Mouse (Mus musculus) c-Kit-positive CD71-positive TER-119-negative erythroid progenitor cells, embryonic 14.5 days (primary cell): ENCODE results near the gene Hist1h1d.

Source experiments
- DNase-seq: peaks from one replicate; pipeline ENCODE4 v3.0.0-alpha.2; 2013; ENCODE audit warnings: low read depth

Hist1h1d gene

DNA sequence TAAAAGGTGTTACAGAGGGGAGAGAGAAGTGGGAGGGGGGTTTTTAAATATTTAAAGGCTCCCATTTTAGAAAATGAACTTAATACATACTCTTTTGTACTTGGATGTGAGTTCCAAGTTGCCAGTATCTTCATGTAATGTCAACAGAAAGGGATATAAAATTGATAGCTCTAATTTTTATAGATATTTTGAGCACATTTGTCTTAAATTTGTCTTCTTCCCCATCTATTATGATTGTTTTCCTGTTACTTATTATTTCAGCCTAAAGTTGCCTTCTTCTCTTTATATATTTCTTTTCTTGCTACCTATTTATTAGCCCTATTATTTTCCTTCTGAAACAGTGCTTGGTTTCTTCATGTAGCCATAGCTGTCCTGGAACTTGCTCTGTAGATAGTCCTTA is at the start of gene Hist1h1d:
Gene Hist1h1d (plus strand): TSS at position 301 of the 400 bp plus-strand sequence.
- DNase-seq, result no peak

DNA sequence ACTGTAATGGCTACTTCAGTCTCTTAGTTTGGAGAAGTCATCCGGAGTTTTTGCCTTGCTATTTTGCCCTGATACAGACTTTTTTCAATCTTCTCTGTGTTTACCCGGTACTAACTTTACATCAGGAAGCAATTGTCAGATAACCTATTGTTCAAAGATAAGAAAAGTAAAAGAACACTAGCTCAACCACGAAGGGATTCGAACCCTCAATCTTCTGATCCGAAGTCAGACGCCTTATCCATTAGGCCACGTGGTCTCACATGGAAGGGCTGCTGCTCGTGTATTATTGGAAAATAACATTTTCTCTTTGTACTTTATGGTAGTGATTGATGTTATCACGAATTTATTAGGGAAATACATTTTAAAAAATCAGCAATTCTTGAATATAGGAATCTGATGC is 49.3 kb upstream of the Hist1h1d start:
- DNase-seq, result no peak

- no peak for DNase-seq
Measured at GRCm38 (mm10) chr13:23505662-23506345, 47.3 kb upstream of the Hist1h1d start.

GRCm38 (mm10) chr13:23506351-23506750 is 46.7 kb upstream of the Hist1h1d start:
- DNase-seq, result no peak

DNA sequence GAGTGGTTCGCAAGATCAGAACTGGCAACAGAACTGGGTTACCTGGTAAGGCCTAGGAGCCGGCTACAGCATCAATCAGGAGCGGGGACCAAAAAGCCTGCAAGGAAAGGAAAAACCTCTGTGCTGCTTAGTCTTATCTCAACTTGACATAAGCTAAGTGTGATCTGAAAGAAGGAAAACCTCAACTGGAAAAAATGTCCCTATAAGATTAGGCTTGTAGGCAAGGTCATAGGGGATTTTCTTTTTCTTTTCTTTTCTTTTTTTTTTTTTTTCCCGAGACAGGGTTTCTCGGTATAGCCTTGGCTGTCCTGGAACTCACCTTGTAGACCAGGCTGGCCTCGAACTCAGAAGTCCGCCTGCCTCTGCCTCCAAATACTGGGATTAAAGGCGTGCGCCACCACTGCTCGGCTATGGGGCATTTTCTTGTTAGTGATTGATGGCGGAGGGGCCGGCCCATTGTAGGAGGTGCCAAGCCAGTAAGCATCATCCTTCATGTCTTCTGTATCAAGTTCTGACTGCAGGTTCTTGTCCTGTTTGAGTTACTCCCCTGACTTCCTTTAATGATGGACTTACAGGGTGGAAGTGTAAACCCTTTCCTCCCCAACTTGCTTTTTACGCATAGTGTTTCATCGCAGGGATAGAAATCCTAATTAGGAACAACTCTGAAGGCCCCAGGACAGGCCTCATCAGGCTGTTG is 46.1 kb upstream of the Hist1h1d start:
- no peak for DNase-seq

GRCm38 (mm10) chr13:23510127-23510526 is 42.9 kb upstream of the Hist1h1d start:
- DNase-seq, result no peak

- no peak for DNase-seq
Measured at GRCm38 (mm10) chr13:23513517-23513916, 39.5 kb upstream of the Hist1h1d start.

DNA sequence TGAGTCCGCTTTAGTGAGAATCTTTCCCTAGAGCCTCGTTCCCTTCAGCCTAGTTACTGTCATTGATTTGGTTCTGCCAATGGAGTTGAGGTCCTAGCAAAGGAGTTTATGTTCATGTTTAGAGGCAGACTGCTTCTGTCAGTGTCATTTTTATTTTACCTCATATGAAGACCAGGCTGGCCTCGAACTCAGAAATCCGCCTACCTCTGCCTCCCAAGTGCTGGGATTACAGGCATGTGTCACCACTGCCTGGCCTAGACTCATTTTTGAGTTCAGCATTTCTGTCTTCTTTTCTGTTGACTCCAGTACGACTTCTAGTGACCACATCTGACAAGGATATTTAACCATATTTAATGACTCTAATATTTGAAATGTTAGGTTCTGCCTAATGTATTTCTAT is 37.8 kb upstream of the Hist1h1d start:
- DNase-seq, result no peak

DNA sequence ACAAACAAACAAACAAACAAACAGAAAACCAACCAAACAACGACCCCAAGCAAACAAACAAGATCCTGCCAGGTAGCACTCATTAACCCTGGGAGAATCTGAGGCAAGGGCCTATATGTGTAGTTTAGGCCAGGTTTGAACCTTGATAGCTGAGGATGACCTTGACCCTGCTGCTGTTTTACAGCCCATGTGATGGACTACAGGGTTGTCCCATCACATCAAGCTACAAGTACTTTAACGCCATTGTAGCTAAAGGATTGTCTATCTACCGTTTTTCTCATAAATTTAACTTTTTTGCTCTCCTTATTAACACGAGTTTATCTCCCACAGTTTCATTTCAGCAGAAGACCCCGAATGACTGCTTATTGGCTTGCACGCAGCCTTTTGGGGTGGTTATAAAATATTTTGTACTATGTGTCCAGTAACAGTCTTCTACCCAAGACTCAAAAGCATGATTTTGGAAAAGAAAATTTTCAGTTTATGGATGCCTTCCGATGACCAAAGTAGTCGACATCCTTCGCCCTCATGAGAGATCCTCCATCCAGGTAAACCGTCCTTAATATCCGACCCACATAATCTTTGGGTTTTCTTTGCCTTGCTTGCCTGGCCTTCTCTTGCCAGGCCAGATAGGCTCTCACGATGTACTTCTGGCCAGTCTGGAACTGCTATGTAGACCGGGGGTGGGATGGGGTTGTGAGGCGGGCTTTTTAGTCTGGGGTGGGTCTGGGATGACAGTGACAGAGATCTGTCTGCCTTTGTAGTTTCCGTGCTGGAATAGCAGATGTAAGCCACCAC is 37.0 kb upstream of the Hist1h1d start:
- DNase-seq, result no peak

DNA sequence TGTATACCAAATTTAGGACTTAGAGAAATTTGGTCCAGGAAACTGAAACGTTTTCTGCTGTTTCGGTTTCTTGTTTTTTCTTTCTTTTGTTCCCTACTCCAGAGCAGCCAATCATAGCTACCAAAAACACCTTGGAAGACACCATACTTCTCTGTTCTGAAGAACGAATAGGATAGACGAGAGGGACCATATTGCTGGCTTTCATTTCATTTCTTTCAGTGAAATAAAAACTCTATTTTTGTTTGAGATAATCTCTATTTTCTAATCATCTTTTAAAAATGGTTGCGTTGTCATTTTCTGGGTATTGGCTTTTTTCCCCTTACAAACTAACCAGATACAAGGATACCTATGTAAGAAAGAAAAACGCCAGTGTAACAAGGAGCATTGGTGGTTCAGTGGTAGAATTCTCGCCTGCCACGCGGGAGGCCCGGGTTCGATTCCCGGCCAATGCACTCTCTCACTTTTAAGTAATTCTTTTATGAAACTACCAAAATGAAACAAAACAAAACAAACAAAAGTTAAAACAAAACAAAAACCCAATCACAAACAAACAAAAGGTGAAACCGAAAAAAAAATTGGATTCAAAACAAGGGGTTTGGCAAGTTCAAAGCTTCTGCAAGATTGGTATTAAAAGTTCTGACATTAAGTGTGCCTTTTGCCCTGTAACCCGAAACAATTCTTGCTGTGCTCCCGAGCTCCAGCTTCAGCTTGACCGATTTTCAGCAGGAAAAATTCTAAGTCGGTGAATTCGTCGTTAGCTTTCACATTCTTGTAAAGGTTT is 36.0 kb upstream of the Hist1h1d start:
- DNase-seq, result no peak

- no peak for DNase-seq
Measured at GRCm38 (mm10) chr13:23517603-23518294, 35.3 kb upstream of the Hist1h1d start.

DNA sequence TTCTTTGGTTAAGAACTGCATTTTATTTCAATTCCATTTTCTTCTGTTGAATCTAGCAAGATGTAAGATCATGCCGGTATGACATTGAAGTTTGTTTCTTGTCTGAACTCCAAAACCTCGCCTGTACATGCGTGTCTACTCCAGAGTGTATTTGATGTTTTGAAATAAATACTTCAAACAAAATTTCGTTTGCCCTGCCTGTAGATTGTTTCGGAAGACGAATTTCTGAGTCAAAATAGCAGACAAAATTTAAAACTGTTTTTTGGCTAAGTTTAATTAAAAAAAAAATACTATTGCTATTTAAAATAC is 34.8 kb upstream of the Hist1h1d start:
- no peak for DNase-seq

DNA sequence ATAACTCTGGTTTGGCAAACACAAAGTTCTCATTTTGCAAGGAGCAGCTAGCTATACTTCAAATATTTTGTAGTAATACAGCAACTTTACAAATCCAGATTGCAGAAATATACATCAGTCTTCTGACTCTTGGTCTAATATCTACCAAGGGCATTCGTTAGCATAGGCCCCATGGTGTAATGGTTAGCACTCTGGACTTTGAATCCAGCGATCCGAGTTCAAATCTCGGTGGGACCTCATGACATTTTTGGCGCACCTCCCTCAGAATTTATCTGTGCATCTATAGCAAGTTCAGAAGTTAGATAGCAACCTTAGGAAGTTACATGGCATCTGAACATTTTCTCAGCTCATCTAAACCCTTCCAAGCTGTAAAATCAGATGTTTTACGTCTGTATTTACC is 34.2 kb upstream of the Hist1h1d start:
- no peak for DNase-seq

DNA sequence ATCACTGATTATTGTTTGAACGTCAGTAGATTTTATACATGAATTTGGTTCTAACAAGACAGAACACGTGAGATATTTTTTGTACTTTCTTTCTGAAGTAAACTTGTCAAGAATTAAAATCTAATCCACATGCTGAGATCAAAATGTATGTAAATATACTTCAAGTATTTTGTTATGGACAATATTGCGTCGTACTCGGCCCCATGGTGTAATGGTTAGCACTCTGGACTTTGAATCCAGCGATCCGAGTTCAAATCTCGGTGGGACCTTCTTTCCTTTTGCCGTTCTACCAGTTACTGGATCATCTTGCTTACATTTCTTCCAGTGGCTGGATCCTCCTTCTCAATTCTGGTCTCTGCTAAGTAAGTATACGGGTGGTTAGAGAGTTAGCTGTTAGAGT is 33.6 kb upstream of the Hist1h1d start:
- DNase-seq, result no peak

DNA sequence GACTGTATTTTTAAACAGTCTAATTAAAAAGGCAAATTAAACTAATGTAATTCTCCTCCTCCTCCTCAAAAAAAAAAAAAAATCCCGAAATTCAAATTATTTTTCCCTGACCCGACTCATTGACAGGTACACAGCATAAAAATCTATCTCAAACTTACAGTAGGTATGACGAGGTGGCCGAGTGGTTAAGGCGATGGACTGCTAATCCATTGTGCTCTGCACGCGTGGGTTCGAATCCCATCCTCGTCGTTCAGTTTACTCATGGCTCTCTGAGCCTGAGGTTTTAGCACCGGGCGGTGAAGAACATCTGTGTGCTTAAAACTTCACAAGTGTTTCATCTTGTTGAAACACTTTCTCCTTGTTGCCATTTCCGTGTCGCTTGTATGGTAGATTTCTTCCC is 31.4 kb upstream of the Hist1h1d start:
- DNase-seq, result no peak

GRCm38 (mm10) chr13:23523976-23524375 is 29.1 kb upstream of the Hist1h1d start:
- DNase-seq, result no peak

DNA sequence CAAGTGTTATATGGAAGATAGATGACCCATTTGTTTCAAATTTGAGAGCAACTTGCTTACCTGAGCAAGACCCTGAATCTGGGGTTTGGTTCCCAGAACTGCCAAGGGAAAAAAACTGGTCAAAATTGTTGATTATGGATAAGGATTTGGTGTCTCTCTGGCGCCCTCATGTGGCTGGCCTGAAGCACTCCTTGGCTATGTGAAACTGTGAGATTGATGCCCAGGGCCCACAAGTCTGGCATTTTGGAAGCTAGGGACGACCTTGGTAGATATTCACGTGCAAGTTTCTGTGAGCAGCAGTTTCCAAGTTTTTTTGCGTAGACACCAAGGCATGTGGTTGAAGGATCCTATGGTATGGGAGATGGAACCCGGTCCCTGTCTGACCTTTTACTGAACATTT is 28.4 kb upstream of the Hist1h1d start:
- DNase-seq, result no peak

DNA sequence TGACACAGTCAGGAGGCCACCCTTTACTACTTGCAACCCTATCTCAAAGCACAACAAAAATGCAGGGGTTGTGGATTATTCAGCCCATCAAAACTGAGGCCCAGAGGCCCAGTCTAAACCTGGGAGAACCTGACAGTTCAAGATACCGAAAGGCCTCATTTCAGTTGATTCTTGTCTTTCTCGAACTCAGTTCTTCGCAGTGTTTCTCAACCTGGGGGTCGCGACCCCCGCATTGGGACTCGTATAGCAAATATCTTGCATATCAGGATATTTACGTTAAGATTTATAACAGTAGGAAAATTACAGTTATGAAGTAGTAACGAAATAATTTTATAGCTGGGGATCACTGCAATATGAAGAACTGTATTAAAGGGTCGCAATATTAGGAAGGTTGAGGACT is 27.2 kb upstream of the Hist1h1d start:
- no peak for DNase-seq

- DNase-seq, result no peak
Measured at GRCm38 (mm10) chr13:23526312-23526711, 26.8 kb upstream of the Hist1h1d start.

DNA sequence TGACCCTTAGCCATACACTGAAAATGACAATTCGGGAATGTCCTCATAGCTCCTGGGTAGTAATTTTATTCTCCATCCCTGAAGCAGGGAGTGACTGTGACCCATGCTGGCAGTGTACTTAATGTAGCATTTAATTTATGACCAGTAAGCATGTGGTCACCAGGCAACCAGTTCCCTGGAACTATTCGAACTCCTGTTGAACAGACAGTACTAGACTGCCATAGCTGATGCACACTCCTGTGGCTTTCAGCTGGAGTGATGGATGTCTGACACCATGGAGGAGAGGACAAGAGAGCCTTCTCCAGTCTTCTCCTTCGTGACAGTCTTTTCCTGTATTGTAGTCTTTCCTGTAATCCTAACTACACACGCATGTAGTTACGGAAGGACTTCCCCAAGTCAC is 24.1 kb upstream of the Hist1h1d start:
- no peak for DNase-seq

DNA sequence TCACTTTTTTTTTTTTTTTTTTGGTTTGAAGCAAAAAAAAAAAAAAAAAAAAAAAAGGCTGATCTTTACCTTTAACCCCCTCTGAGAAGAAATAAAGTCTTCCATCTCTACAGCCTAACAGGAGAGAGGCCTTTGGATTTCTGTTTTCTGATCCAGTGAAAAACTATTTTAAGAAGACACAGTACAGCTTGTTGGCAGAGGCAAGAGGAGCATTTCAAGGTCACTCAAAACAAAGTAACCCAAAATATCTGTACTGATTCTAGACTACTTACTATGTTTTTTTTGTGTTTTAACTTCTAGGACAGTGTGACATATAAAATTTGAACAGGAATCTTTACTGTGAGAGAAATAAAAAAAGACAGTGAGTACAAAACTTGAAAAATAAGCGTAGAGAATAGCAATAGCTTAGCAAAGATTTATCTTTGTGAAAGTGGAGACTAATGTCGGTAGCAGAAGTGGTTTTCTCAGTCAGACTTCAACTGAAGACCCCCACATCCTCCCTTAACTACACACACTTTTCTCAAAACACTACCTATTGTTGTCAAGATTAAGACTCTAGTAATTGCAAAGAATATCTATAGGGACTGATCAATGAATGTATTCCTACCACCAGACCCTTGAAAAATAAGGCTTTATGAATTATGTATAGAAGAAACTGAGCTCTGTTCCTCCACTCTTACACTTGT is 23.4 kb upstream of the Hist1h1d start:
- DNase-seq, result no peak
